Mouse (Mus musculus) spleen, adult 12 weeks (tissue): ENCODE data around the gene Col6a4.

Experiments
- DNase-seq: peaks from one replicate; pipeline ENCODE4 v3.0.0; 2022; ENCODE audit warnings: low spot score

Col6a4 gene

GRCm38 (mm10) chr9:106096683-106097082 is at the start of gene Col6a4:
Col6a4 (minus strand) TSS chr9:106096783.
- no peak for DNase-seq

DNA sequence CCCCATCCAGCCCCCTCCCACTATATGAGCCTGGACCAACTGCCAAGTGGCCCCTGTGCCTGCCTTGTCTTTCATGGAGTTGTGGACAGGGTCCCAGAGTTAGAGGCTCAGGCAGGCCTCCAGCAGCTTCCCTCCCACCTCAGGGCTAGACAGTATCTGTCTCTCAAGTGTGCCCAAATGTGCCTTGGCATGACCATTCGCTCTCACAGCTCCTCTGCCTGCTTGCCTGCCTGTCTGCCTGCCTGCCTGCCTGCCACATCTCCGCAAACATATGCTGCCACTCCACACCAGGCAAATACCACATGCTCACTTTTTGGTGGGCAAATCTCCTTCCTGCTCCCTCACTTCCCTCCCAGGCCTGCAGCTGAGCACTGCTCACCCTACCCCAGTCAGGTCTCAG is 49.0 kb upstream of the Col6a4 start:
- DNase-seq: no peak

GRCm38 (mm10) chr9:106144176-106144575 is 47.6 kb upstream of the Col6a4 start:
- DNase-seq: no peak

- DNase-seq: no peak
Measured at GRCm38 (mm10) chr9:106141955-106142354, 45.4 kb upstream of the Col6a4 start.

- DNase-seq: no peak
Measured at GRCm38 (mm10) chr9:106139763-106140162, 43.2 kb upstream of the Col6a4 start.

GRCm38 (mm10) chr9:106137671-106138216 is 41.2 kb upstream of the Col6a4 start:
- DNase-seq: no peak

DNA sequence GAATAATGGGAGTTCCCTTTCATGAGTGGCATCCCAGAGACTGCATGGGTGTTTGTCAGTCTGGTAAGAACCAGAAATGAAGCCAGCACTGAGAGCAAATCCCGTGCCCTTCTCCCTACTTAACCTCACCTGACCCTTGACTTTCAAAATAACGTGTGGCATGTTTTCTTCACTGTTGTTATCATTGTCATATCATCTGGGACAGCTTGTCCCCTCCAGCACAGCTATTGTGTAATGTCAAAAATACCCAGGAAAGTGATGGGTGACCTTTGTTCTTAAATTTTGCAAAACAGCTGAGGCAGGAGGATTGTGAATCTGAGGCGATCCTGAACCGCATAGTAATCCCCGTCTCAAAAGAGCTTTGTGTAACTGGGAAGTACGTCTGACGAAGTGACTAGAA is 33.7 kb upstream of the Col6a4 start:
- DNase-seq: no peak

GRCm38 (mm10) chr9:106129072-106129471 is 32.5 kb upstream of the Col6a4 start:
- no peak for DNase-seq

GRCm38 (mm10) chr9:106126786-106127251 is 30.2 kb upstream of the Col6a4 start:
- no peak for DNase-seq

DNA sequence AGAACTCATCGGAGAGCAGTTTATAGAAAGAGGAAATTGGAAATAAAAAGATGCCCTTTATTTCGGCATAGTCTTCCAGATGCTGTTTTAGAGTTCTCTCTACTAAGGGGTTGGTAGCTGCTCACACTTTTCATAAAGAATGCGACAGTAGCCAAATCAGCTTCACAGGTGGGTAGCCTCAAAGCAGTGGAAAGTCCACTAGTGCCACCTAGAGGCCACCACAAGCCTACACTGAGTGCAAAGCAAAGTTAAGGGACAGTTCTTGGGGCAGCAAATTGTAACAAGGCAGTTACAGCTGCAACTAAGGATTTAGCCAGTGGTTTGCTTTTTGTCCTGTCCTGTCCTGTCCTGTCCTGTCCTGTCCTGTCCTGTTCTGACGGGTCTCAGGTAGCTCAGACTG is 27.0 kb upstream of the Col6a4 start:
- DNase-seq: no peak

GRCm38 (mm10) chr9:106119075-106119474 is 22.5 kb upstream of the Col6a4 start:
- DNase-seq: no peak

DNA sequence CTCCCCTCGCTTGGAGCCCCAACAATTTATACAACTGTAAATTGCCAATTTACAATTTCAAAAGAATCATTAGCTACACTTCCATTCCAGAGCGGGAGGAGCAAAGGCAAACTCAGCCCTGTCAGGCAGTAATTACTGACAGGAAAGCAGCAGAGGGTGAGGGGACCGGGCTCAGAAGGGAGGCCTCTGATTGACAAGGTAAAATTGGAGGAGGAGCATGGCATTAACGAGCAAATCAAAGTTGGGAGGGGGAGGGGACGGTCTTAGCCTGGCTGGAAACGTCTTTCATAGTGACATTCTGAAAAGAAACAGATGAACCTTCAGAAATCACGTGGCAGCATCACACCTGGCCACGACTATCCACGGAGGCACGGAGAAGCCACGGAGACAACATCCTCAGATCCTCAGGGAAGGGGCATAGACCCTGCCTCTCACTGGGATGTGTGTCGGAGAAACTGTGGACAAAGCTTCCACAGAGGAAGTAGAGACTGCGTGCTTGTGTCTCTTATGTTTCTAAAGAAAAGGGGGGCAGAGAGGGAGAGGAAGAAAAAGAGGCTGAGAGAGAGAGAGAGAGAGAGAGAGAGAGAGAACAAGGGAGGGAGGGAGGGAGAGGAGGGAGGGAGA is 19.3 kb upstream of the Col6a4 start:
- DNase-seq: no peak

DNA sequence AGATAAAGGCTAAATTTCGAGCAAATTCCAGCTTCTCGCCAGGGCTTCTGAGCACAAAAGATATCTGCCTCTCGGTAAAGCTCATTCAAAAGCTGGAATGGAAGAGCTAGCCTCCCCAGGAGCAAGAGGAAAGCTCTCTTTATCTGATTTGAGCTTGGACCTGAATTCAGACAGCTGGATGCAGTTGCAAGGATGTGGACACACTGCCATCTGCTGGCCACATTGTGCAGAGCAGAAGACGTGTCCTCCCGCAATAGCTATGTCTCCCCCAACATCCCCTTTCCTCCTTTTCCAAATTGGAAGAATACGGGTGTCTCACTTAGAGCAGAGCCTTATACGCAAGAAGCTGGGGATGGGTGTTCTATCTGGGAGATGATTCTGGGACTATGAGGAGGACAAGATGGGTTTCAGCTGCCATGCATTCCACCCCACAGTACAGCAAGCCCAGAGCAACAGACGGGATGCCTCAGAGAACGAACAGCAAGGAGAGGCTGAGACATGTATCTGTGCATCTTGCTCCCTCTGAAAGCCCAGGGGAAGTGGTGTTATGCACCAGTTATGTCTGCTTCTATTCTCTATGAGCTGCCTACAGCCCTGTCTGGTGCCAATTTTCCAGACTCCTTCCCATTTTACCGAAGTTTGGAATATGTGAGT is 16.3 kb upstream of the Col6a4 start:
- peak; percentile 42 for DNase-seq

GRCm38 (mm10) chr9:106106241-106106640 is 9.7 kb upstream of the Col6a4 start:
- no peak for DNase-seq

DNA sequence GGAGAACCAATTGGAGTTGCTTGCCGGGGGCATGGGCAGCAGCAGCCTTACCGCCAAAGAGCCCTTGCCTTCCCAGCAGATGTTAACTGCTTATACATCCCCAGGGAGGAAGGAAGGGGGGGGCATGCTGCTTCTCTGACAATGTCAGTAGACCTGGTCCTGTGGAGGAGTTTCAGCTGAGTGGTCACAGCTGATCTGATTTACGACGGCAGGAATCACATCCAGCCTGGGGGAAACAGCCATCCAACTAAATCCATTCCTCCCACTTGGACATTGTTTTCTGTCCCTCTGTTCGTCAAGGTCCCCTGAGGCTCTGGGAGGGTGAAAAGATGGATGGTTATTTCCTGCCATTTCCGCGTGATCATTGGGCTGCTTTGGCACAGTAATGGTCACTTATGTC is 7.8 kb upstream of the Col6a4 start:
- DNase-seq: no peak

DNA sequence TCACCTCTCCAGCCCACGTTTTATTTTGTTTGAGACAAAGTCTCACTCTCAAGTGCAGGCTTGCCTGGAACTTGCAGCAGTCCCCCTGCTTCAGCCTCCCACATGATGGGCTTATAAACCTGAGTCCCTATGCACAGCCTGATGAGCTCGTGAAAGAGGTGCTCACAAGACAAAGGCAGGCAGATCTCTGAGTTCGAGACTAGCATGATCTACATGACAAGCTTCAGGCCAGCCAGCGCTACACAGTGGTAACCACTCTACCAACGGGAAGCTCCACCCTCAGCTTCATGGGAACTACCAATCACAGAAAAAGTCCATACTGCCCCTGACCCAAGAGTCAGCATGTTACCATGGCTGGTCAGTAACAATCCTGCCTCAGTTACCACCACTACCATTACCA is 4.6 kb upstream of the Col6a4 start:
- DNase-seq: no peak

DNA sequence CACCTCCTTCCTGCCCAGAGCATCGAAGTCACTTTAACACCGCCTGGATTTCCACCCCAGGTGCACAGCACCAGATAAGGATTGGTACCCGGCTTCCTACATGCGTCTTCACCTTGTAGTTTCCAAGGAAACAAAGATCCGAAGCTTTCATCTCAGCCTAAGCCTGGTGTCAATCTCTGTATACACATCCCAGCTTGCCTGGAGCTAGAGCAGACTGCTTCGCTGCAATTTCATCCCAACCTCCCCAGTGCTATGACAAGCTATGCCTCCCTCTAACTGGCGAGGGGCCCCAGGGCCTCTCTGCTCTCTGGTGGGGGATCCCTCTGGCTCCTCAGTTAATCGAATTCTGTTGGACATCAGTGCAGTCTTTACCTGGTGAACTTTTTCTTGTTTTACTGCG is 3.7 kb upstream of the Col6a4 start:
- no peak for DNase-seq

- DNase-seq: no peak
Measured at GRCm38 (mm10) chr9:106099379-106100021, 2.9 kb upstream of the Col6a4 start.

- DNase-seq: no peak
Measured at GRCm38 (mm10) chr9:106081528-106081927, 15.1 kb downstream of the Col6a4 start.

GRCm38 (mm10) chr9:106080261-106081033 is 16.1 kb downstream of the Col6a4 start:
- DNase-seq: no peak

- DNase-seq: no peak
Measured at GRCm38 (mm10) chr9:106077953-106078352, 18.6 kb downstream of the Col6a4 start.

GRCm38 (mm10) chr9:106076234-106076633 is 20.3 kb downstream of the Col6a4 start:
- DNase-seq: no peak
